Mouse (Mus musculus): ENCODE measurements at regions not wholly inside any gene's neighbourhood (a gene's known extent, or its start where the extent isn't known, plus 50 kb on each side); places are given as distances from the start of the nearest gene placed in this dataset.

GRCm38 (mm10) chr9:30174646-30175045 lies 211.7 kb upstream of the Ntm start:
- in situ Hi-C loops (cut with MboI, MseI) = no loop called here

DNA sequence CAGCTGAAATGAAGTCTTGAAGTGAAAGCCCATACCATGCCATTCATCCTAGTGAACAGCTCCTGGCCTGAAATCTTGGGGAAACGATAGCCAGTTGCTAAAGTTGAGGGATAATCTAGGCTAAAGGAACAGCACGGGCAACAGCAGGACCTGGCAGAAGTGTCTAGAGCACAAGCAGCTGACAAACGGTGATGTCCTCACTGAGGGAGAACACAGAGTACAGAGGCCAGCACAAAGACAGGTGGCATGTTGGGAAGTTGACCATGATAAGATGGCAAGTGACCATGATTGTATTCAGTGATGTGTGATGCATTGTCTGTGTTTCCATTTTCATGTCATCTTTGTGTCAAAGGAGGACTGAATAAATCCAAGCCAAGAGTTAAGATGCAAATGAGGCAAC lies 212.4 kb upstream of the Ntm start:
- in situ Hi-C loops (cut with MboI, MseI) = no loop called here

DNA sequence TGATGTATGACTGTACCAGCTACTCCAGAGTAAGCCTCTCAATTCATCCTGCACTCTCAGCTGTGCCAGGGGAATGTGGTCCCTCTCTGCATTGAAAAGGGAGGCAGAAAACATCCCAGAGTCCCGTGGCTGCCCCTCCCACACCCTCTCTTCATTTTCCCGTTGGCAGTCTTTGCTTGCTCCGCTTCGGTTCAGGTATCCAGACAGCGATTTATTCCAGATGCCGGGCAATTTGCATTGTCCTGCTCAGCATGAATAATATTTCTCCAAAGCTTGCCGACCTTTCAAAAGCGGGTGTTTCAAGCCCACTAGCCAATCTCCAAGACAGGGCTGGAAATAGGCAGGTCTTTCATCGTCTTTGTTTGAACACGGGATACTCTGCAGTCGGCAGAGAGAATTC lies 220.5 kb upstream of the Ntm start:
- in situ Hi-C loops (cut with MboI, MseI) = no loop called here

- in situ Hi-C loops (cut with MboI, MseI) = no loop called here
Measured at GRCm38 (mm10) chr9:30184996-30185763, 222.2 kb upstream of the Ntm start.

DNA sequence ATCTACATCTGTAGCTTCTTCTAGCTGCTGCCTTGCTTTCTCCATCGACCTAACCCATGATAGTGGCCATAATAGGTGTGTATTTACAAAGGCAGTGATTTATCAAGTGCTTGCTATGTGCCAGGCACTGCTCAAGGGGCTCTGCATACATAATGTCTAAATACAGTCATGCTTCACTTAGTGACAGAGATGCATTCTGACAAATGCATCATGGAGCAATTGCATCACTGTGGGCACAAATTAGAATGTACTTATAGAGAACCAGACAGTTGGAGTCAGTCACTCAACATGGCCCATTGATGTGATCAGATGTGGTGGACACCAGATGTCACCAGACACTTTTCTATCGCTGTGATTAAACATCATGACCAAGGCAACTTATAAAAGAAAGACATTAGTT lies 223.3 kb upstream of the Ntm start:
- in situ Hi-C loops (cut with MboI, MseI) = no loop called here

DNA sequence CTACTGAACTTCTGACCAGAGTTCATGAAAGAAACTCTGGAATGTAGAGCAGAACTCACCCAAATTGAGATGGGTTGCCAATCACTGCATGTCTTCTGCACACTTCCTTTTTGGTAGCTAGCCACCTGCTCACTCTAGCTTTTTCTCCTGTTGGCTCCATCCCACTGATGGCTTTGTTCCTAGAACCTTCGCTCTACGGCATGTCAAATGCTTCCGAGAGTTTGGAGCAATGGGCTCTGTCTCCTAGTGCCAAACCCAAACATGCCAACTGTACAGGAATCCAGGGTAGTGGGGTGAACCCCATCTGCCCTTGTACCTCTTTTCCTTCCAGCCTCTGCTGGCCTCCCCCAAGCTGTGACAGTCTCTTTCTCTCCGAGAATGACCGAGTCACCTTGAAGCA lies 227.1 kb upstream of the Ntm start:
- in situ Hi-C loops (cut with MboI, MseI) = no loop called here

DNA sequence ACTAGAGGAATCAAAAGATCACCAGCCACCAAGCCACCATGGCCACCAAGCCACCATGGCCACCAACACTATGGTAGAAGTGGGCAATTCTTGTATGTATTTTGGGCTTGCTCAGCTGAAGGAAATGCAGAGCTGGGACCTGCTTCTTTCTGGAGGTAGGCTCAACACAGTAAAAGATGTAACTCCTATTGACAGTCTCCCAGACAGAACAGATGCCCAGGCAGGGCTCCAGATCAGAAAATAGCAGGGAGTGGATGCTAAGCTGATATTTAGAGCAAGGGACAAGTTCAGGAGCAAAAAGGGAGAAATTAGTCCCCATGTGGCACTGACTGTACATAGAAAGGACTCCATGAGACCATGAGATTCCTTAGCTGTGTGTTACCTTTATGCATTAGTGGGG lies 228.2 kb upstream of the Ntm start:
- in situ Hi-C loops (cut with MboI, MseI) = no loop called here

DNA sequence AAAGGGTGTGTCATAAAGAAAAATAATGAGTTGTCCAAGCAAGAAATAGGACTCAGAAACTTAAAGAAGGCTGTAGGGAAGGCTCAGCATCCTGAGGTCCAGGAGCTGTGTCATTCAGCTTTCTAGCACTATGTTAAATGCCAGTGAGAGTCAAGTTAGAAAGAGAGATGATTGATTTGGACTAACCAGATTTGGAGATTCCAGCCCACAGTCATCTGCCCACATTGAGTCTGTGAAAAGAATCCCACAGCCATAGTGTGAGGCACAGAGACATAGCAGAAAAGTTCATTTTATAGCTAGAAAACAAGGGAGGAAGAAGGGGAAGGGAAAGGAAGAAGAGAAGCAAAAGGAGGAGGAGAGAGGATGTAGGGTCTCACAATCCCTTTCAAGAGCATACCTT lies 229.0 kb upstream of the Ntm start:
- in situ Hi-C loops (cut with MboI, MseI) = no loop called here

DNA sequence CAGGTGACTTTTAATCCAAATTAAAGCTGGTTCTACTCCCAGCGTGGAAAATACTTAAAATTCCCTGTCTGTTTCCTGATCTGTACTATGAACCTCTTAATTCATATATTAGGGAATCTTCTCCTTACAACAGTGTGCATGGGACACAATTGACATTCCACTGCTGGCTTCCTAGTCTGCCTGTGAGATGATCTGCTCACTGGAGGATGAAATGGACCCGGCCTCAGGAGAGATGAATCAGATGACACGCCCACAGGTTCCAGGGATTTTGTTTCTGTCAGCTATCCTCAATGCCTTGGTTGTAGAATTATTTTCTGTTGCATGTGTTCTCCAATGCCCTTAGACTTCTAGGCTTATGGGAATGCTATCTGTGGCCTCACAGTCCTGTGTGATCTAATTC lies 231.9 kb upstream of the Ntm start:
- in situ Hi-C loops (cut with MboI, MseI) = no loop called here

- in situ Hi-C loops (cut with MboI, MseI) = no loop called here
Measured at GRCm38 (mm10) chr9:30202411-30202810, 224.5 kb upstream of the Snx19 start.

GRCm38 (mm10) chr9:30207631-30208030 lies 219.3 kb upstream of the Snx19 start:
- in situ Hi-C loops (cut with MboI, MseI) = no loop called here

- in situ Hi-C loops (cut with MboI, MseI) = loop anchor here (10.0 kb wide), 1 partner anchor 385 kb away; no protein-coding TSS in a partner anchor
Measured at GRCm38 (mm10) chr9:30209806-30210205, 217.1 kb upstream of the Snx19 start.

DNA sequence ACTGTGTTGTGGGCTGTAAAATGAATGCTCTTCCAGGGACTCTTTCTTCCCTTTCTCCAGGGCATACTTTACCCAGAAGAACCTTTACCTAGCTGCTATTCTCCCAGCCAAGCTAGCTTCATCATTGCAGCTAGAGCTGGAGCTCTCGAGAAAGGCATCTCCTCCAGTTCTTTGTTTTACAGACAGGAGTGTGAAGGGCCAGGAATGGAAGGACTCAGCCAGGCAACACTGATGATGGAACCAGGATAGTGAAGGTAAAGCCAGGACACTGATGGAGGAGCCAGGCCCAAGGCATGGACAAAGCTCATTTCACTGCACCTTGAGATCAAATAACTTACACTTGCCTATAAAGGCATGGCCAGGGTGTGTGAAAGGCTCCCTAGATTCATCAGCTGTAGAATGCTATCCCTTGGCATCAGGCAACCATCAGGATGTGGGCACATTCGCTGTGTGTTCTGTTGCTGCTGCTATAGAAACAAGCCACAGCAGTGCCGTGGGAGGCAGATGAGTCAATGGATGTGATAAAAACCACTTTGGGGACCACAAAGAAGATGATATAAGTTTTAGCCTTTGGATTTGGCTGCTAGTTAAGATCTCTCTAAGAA lies 214.3 kb upstream of the Snx19 start:
- in situ Hi-C loops (cut with MboI, MseI) = loop anchor here (10.0 kb wide), 1 partner anchor 388 kb away; no protein-coding TSS in a partner anchor

DNA sequence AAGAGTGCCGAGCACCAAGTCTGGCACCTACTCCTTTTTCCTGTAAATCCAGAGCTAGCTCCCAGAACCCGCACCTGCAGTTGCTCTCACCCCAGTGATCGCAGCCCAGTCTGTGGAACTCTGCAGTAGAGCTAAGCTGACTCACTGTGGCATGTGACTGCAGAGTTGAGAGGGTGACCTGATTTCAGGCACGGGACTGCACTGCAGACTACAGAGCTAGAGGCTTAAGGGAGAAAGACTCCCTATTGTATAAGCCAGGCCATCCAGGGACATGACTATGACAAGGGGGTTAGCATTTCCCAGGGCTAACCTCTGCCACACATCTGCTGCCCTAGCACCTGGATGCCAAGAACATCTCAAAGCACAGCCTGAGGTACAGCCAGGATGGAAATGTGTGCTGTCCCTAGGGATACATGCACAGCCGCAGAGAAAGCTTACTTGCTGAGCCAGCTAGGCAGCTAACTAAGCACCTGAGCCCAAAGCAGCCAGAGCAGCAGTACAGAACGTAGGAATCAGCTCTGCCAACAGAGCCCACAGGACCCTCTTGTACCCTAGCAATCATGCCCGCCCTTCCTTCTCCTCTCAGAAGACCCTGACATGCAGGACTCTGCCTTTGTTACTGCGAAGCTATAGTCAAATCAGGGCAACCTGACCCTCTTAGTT lies 192.3 kb upstream of the Snx19 start:
- in situ Hi-C loops (cut with MboI, MseI) = no loop called here

GRCm38 (mm10) chr9:30235791-30236190 lies 191.1 kb upstream of the Snx19 start:
- in situ Hi-C loops (cut with MboI, MseI) = no loop called here

GRCm38 (mm10) chr9:30242107-30242506 lies 184.8 kb upstream of the Snx19 start:
- in situ Hi-C loops (cut with MboI, MseI) = no loop called here

DNA sequence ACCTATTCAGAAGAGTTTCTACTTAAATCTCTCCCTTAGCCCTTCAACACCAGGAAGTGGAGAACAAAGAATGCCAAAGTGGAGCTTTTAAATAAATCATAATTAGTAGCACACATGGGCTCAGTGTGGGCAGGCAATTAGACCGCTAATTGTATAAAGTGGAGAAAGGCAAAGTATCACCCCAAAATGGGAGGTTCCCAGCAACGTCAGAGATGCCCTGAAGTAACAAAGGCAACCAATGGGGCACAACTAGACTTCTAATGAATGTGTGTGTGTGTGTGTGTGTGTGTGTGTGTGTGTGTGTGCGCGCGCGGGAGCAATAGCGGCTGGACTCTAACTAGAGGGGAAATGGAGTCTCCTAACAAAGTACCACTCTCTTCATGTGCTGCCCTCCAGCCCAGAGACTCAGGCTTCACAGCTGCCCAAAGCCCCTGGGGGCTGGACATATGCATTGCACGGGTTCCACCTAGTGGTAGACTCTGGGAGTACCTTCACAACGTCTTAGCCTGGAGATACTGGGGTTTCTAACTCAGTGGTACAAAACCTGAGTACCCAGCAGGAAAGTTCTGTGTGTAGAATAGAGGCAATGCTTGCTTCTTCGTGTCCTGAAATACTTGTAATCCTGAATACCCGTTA lies 162.3 kb upstream of the Snx19 start:
- in situ Hi-C loops (cut with MboI, MseI) = no loop called here

DNA sequence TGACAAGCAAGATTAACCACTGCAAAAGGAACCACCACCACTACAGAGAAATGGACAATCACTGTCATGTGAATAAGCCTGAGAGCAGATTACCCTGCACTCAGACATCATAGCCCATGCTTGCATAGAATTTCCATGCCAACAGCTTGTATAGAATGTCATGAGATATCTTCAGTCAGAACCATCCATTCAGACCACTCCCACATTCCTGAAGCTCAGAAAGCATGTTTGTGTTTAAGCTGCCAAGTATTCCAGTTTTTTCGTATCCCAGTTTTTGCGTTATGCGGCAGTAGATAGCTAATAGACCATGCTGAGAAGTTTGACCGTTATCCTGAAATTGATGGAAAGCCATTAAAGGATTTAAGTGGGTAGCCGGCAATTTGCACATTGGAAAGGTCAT lies 155.8 kb upstream of the Snx19 start:
- in situ Hi-C loops (cut with MboI, MseI) = no loop called here

- in situ Hi-C loops (cut with MboI, MseI) = no loop called here
Measured at GRCm38 (mm10) chr9:30273836-30274235, 153.1 kb upstream of the Snx19 start.

DNA sequence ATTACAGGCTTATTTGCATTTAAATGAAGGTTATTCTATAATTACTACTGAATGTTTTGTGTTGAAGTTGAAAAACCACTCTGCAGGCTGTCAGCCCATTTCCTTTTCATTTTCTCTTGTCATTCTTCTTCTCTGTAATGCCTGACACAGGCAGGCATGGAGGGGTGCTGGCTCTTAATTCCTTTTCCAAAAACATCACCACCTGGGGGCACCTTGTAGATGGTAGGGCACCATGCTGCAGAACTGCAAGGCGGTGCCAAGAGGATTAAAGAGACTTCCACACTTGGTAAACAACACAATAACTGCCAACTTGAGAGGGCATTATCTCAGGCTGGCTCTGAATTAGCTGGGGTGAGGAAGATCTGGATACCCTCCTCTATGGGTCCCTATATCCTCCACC lies 148.7 kb upstream of the Snx19 start:
- in situ Hi-C loops (cut with MboI, MseI) = no loop called here

DNA sequence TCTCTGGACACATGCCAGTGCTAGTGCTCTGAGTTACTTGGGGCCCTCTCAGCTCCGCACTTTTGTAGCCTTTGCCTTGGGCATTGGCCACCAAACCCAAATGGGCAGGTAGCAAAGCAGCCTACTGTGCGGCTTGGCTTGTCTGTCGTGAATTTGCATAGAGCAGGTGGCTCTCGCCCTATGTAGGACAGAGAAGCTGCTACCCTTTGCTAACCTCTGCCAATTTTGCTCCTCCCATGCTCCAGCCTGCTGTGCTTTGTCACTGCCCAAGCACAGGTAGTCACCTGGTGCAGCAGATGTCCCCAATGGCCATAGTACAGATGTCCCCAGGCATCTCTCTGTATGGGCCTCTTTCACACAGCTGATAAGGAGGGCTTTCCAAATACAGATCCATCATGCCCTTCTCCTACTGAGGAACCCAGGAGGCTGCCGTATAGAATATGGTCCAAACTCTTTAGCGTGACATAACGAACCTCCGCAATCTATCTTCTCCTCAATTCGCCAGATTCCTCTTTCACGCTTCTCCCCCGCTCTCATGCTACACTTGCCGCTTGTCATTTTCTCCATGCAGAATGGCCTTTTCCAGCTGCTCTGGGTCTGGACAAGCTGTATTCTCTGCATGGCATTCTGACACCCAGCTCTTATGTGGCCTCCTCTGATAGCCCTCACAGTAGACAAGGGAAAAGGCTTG lies 143.7 kb upstream of the Snx19 start:
- in situ Hi-C loops (cut with MboI, MseI) = no loop called here

DNA sequence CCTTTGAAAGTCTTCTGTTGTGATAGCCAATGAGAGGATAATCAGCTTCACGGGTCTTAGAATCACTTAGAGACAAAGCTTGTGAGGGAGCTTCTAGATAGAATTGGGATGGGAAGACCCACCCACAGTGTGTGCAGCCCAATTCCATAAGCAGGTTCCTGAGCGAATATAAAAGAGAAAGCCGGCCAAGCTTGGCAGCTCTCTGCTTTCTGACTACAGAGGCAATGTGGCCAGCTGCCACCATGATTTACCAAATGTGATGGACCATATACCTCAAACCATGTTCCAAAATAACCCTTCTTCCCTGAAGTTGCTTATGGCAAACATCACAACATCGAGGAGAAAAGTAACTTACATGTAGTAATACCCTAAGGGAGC lies 143.1 kb upstream of the Snx19 start:
- in situ Hi-C loops (cut with MboI, MseI) = no loop called here

All from T-helper 1 cell (primary cell).